Mouse (Mus musculus): Measurements from ENCODE around the gene D930020B18Rik.

- TF ChIP-seq CTCF (IDR thresholded peaks at IDR 0.05; ENCODE audit: low read depth) (peak; percentile 2; the same call in 1 of the 2 replicates), EP300 (IDR thresholded peaks at IDR 0.05; ENCODE audit: low read depth) (peak; percentile 76)
These were observed 15.1 kb upstream of the D930020B18Rik start, which contains the start of gene Xpot for GRCm38 (mm10) chr10:121626186-121626882.

Measured in heart, postnatal 0 days (tissue).